Comparison of ENCODE assay signal across 16 mouse cellular contexts in genomic region chr14:102686791-102687190, GRCm38 (mm10).
"Had no signal": no experiment of that assay in that cellular context is flagged by ENCODE, and none has a peak within 500 bp of the region (broad histone marks: within the 10 kb centered on the region; RNA-seq: fewer than 3 reads in every experiment).

No protein-coding gene starts in this region.

- H3K4me1 ChIP-seq: megakaryocyte, embryonic 14.5 days; midbrain, embryonic 13.5 days; midbrain, embryonic 15.5 days; neural tube, embryonic 12.5 days had no signal

- H3K9me3 ChIP-seq: megakaryocyte, embryonic 14.5 days; midbrain, embryonic 13.5 days; midbrain, embryonic 15.5 days; neural tube, embryonic 12.5 days had no signal

- ATAC-seq: midbrain, embryonic 13.5 days; midbrain, embryonic 15.5 days had no signal

- H3K4me2 ChIP-seq: lung, embryonic 14.5 days; midbrain, embryonic 11.5 days; midbrain, embryonic 13.5 days; midbrain, embryonic 15.5 days; neural tube, embryonic 12.5 days had no signal

- H3K27me3 ChIP-seq: megakaryocyte, embryonic 14.5 days; midbrain, embryonic 13.5 days; midbrain, embryonic 15.5 days; neural tube, embryonic 12.5 days had no signal

- H3K9ac ChIP-seq: liver, embryonic 14.5 days; lung, embryonic 14.5 days; midbrain, embryonic 13.5 days; midbrain, embryonic 15.5 days; neural tube, embryonic 12.5 days had no signal

- H3K4me3 ChIP-seq: megakaryocyte, embryonic 14.5 days; midbrain, embryonic 13.5 days; midbrain, embryonic 15.5 days; neural tube, embryonic 12.5 days had no signal

- H3K36me3 ChIP-seq: midbrain, embryonic 13.5 days; midbrain, embryonic 15.5 days; neural tube, embryonic 12.5 days had no signal

- DNase-seq: lung, adult 18-20 months; lung, embryonic 14.5 days; lung, postnatal 14 days; lung, postnatal 36 days; right cerebral cortex, postnatal 14 days; spleen, adult 18-20 months; thymus, adult 18-20 months; thymus, postnatal 14 days; thymus, postnatal 36 days had no signal

- H3K27ac ChIP-seq: liver, embryonic 14.5 days; macrophage; midbrain, embryonic 13.5 days; midbrain, embryonic 15.5 days; neural tube, embryonic 12.5 days had no signal
